Mouse (Mus musculus): Measurements from ENCODE around the gene Opcml. TPM values are rescaled to one million over a fixed set of nuclear protein-coding genes. Genes with fewer than 3 reads are reported as not detected.

The Opcml gene
- total RNA-seq, 1 experiment, result 0.49 TPM

DNA sequence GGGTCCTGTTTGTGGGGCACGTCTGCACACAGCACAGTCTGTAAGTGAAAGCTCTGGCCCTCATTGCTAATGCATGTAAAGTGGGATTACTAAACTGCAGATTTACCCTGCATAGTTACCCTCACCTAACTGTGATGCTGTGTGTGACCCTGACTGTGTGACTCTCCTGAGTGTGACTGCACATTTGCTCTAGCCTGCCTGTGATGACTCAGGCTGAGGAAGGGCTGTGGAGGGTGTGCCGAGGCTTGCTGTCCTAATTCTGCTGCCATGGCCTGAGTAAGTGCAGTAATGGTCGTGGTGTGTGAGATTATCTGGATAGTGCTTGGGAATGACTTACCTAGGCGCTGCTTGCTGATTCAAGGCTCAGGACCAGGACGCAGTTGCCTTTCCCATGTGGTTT lies 52.2 kb downstream of the Opcml start:
- H3K4me3 ChIP-seq (ENCODE audit: insufficient read depth in 1 of 2, low read depth in 1 of 2, low read length in 2 of 2, poor library complexity in 1 of 2, severe bottlenecking in 1 of 2), result no peak overlapping the region
- no peak for DNase-seq (ENCODE audit: low read depth, low spot score)
- no peaks in the 10 kb centered on the region for H3K36me3 ChIP-seq (ENCODE audit: control insufficient read depth, insufficient read depth, low read length, poor library complexity, severe bottlenecking)
- no peak for TF ChIP-seq CHD2 (IDR thresholded peaks at IDR 0.05; ENCODE audit: low read depth, low read length)
- no peak for TF ChIP-seq MAFK (IDR thresholded peaks at IDR 0.05; ENCODE audit: insufficient read depth, low read depth, low read length)
- TF ChIP-seq HCFC1 (IDR thresholded peaks at IDR 0.05; ENCODE audit: borderline replicate concordance, insufficient read depth, low read length), result no peak
- no peaks in the 10 kb centered on the region for H3K9me3 ChIP-seq (ENCODE audit: control insufficient read depth, insufficient read depth, low read depth, low read length)
- H3K9ac ChIP-seq (ENCODE audit: insufficient read depth, low read depth, low read length, poor library complexity, severe bottlenecking), result no peak overlapping the region
- H3K4me1 ChIP-seq (ENCODE audit: control insufficient read depth in 2 of 2, insufficient read depth in 2 of 2, low read length in 2 of 2, poor library complexity in 1 of 2), result no peaks in the 10 kb centered on the region
- in situ Hi-C loops (cut with MboI; ENCODE audit: low sequenced_read_pairs in 2 of 2, unreplicated experiment in 2 of 2), result no loop called here
- no peak overlapping the region for H3K27ac ChIP-seq (ENCODE audit: insufficient read depth, low read depth, low read length, poor library complexity, severe bottlenecking)

DNA sequence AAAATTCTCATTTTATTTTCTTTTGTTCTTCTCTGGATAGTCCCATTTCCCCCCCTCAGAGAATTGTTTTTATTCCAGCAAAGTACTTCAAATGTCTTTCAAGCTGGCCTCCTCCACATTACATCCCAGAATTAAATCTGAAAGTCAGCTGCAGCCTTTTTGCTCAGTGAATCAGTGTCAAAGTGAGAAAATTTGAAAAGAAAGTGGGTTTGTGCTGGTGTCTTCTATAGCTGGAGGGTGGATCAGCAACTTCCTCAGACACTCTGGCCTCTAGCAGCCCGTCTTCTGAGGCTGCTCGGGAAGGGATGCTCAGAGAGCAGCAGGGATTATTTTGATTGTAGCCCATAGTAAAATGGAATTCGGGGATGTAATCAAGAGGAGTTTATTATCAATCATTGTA lies 81.0 kb downstream of the Opcml start:
- no peak for TF ChIP-seq MAFK (IDR thresholded peaks at IDR 0.05; ENCODE audit: insufficient read depth, low read depth, low read length)
- no peak for TF ChIP-seq CHD2 (IDR thresholded peaks at IDR 0.05; ENCODE audit: low read depth, low read length)
- TF ChIP-seq HCFC1 (IDR thresholded peaks at IDR 0.05; ENCODE audit: borderline replicate concordance, insufficient read depth, low read length), result no peak
- no peak for TF ChIP-seq ZC3H11A (IDR thresholded peaks at IDR 0.05; ENCODE audit: borderline replicate concordance, low read depth, low read length)
- TF ChIP-seq ZNF384 (IDR thresholded peaks at IDR 0.05; ENCODE audit: low read depth, low read length), result no peak
- H3K36me3 ChIP-seq (ENCODE audit: control insufficient read depth, insufficient read depth, low read length, poor library complexity, severe bottlenecking), result no peaks in the 10 kb centered on the region
- H3K9ac ChIP-seq (ENCODE audit: insufficient read depth, low read depth, low read length, poor library complexity, severe bottlenecking), result no peak overlapping the region
- no peak overlapping the region for H3K4me3 ChIP-seq (ENCODE audit: insufficient read depth in 1 of 2, low read depth in 1 of 2, low read length in 2 of 2, poor library complexity in 1 of 2, severe bottlenecking in 1 of 2)
- in situ Hi-C loops (cut with MboI; ENCODE audit: low sequenced_read_pairs in 2 of 2, unreplicated experiment in 2 of 2), result no loop called here
- no peaks in the 10 kb centered on the region for H3K9me3 ChIP-seq (ENCODE audit: control insufficient read depth, insufficient read depth, low read depth, low read length)
- no peak for DNase-seq (ENCODE audit: low read depth, low spot score)
- no peak overlapping the region for H3K27ac ChIP-seq (ENCODE audit: insufficient read depth, low read depth, low read length, poor library complexity, severe bottlenecking)
- no peaks in the 10 kb centered on the region for H3K4me1 ChIP-seq (ENCODE audit: control insufficient read depth in 2 of 2, insufficient read depth in 2 of 2, low read length in 2 of 2, poor library complexity in 1 of 2)

DNA sequence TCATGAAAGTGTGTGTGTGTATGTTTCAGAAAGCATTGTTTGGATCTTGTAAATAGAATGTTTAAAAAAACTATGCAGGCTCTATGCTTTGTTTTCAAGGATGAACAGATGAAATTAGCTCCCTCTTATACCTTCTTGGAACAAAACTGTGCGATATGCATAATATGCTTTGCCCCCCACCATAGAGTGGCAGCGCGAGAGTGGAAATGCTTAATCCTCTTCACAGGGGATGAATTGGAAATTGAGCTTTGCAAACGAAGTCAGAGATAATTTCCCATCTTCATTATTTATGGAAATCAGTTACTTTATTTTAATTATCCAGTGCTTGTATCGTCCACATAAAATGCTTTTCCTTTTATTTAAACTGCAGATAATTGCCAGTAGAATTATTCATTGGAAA lies 99.1 kb downstream of the Opcml start:
- DNase-seq (ENCODE audit: low read depth, low spot score), result no peak
- Histone ChIP-seq H3K9me3 (ENCODE audit: control insufficient read depth, insufficient read depth, low read depth, low read length) (no peaks in the 10 kb centered on the region), H3K36me3 (ENCODE audit: control insufficient read depth, insufficient read depth, low read length, poor library complexity, severe bottlenecking) (no peaks in the 10 kb centered on the region), H3K4me3 (ENCODE audit: insufficient read depth in 1 of 2, low read depth in 1 of 2, low read length in 2 of 2, poor library complexity in 1 of 2, severe bottlenecking in 1 of 2) (no peak overlapping the region), H3K9ac (ENCODE audit: insufficient read depth, low read depth, low read length, poor library complexity, severe bottlenecking) (no peak overlapping the region), H3K4me1 (ENCODE audit: control insufficient read depth in 2 of 2, insufficient read depth in 2 of 2, low read length in 2 of 2, poor library complexity in 1 of 2) (0 out of 4 replicates have a peak, but pooled peaks cover 0 to 1% of the 10 kb centered on the region in 2 experiments), H3K27ac (ENCODE audit: insufficient read depth, low read depth, low read length, poor library complexity, severe bottlenecking) (no peak overlapping the region)
- TF ChIP-seq ZC3H11A (IDR thresholded peaks at IDR 0.05; ENCODE audit: borderline replicate concordance, low read depth, low read length), result no peak
- in situ Hi-C loops (cut with MboI; ENCODE audit: low sequenced_read_pairs in 2 of 2, unreplicated experiment in 2 of 2), result no loop called here

DNA sequence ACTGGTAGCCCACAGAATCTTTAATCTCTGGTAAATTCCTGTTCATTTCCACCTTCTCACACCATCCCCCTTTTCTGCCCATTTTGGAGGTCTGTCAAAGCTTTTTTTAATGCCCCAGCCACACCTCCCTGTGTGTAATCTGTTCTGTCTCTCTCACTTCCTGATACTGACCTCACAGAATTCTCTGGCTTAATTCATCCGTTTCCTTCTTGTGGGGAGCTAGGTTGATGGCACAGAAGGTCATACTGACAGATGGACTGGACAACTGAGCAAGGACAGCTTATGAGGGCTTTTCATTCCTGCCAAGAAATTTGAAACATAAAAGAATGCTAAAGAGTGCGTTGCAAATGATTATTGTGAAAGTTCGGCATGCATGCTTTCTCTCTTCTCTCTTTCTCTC lies 126.7 kb downstream of the Opcml start:
- no peak for TF ChIP-seq HCFC1 (IDR thresholded peaks at IDR 0.05; ENCODE audit: borderline replicate concordance, insufficient read depth, low read length)
- TF ChIP-seq ZC3H11A (IDR thresholded peaks at IDR 0.05; ENCODE audit: borderline replicate concordance, low read depth, low read length), result no peak
- no peak for TF ChIP-seq CHD2 (IDR thresholded peaks at IDR 0.05; ENCODE audit: low read depth, low read length)
- no peak for TF ChIP-seq ZNF384 (IDR thresholded peaks at IDR 0.05; ENCODE audit: low read depth, low read length)
- TF ChIP-seq MAFK (IDR thresholded peaks at IDR 0.05; ENCODE audit: insufficient read depth, low read depth, low read length), result no peak
- no peak overlapping the region for H3K27ac ChIP-seq (ENCODE audit: insufficient read depth, low read depth, low read length, poor library complexity, severe bottlenecking)
- no peak overlapping the region for H3K4me3 ChIP-seq (ENCODE audit: insufficient read depth in 1 of 2, low read depth in 1 of 2, low read length in 2 of 2, poor library complexity in 1 of 2, severe bottlenecking in 1 of 2)
- no peak for DNase-seq (ENCODE audit: low read depth, low spot score)
- H3K36me3 ChIP-seq (ENCODE audit: control insufficient read depth, insufficient read depth, low read length, poor library complexity, severe bottlenecking), result no peaks in the 10 kb centered on the region
- in situ Hi-C loops (cut with MboI; ENCODE audit: low sequenced_read_pairs in 2 of 2, unreplicated experiment in 2 of 2), result no loop called here
- H3K9ac ChIP-seq (ENCODE audit: insufficient read depth, low read depth, low read length, poor library complexity, severe bottlenecking), result no peak overlapping the region
- H3K4me1 ChIP-seq (ENCODE audit: control insufficient read depth in 2 of 2, insufficient read depth in 2 of 2, low read length in 2 of 2, poor library complexity in 1 of 2), result no peaks in the 10 kb centered on the region
- no peaks in the 10 kb centered on the region for H3K9me3 ChIP-seq (ENCODE audit: control insufficient read depth, insufficient read depth, low read depth, low read length)

DNA sequence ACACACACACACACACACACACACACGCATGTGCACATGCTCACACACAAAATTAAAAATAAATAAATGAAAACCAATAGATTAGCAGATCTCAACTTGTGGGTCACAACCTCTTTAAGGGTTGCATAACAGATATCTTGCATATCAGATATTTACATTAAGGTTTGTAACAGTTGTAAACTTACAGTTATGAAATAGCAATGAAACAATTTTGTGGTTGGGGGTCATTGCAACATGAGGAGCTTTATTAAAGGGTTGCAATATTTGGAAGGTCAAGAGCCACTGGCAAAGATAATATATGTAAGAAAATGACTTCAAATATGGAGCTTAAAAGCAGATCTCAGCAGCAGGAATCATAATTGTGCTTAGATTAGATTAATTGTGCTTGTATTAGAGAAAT lies 132.9 kb downstream of the Opcml start:
- no peak overlapping the region for H3K4me3 ChIP-seq (ENCODE audit: insufficient read depth in 1 of 2, low read depth in 1 of 2, low read length in 2 of 2, poor library complexity in 1 of 2, severe bottlenecking in 1 of 2)
- H3K27ac ChIP-seq (ENCODE audit: insufficient read depth, low read depth, low read length, poor library complexity, severe bottlenecking), result no peak overlapping the region
- in situ Hi-C loops (cut with MboI; ENCODE audit: low sequenced_read_pairs in 2 of 2, unreplicated experiment in 2 of 2), result no loop called here
- TF ChIP-seq MAFK (IDR thresholded peaks at IDR 0.05; ENCODE audit: insufficient read depth, low read depth, low read length) (no peak), ZNF384 (IDR thresholded peaks at IDR 0.05; ENCODE audit: low read depth, low read length) (no peak), CHD2 (IDR thresholded peaks at IDR 0.05; ENCODE audit: low read depth, low read length) (no peak), HCFC1 (IDR thresholded peaks at IDR 0.05; ENCODE audit: borderline replicate concordance, insufficient read depth, low read length) (no peak), ZC3H11A (IDR thresholded peaks at IDR 0.05; ENCODE audit: borderline replicate concordance, low read depth, low read length) (no peak)
- H3K9ac ChIP-seq (ENCODE audit: insufficient read depth, low read depth, low read length, poor library complexity, severe bottlenecking), result no peak overlapping the region
- no peaks in the 10 kb centered on the region for H3K36me3 ChIP-seq (ENCODE audit: control insufficient read depth, insufficient read depth, low read length, poor library complexity, severe bottlenecking)
- no peaks in the 10 kb centered on the region for H3K4me1 ChIP-seq (ENCODE audit: control insufficient read depth in 2 of 2, insufficient read depth in 2 of 2, low read length in 2 of 2, poor library complexity in 1 of 2)
- DNase-seq (ENCODE audit: low read depth, low spot score), result no peak
- H3K9me3 ChIP-seq (ENCODE audit: control insufficient read depth, insufficient read depth, low read depth, low read length), result no peaks in the 10 kb centered on the region
